Mouse (Mus musculus): ENCODE results near the gene Ankrd2.

GRCm38 (mm10) chr19:42079950-42080349, 44.1 kb downstream of the Ankrd2 start:
- TF ChIP-seq GATA1 (IDR thresholded peaks at IDR 0.05; ENCODE audit: low read length) = no peak
- no peak for TF ChIP-seq TAL1 (IDR thresholded peaks at IDR 0.05; ENCODE audit: low read length)
